Mouse (Mus musculus): Measurements from ENCODE around the gene Ap1g2.

GRCm38 (mm10) chr14:55097646-55098045 is 8.7 kb downstream of the Ap1g2 start:
- TF ChIP-seq CTCF (IDR thresholded peaks at IDR 0.05; ENCODE audit: low read depth) (no peak), EP300 (IDR thresholded peaks at IDR 0.05; ENCODE audit: low read depth) (no peak)
